Mouse (Mus musculus): ENCODE measurements at regions not wholly inside any gene's neighbourhood (a gene's known extent, or its start where the extent isn't known, plus 50 kb on each side); places are given as distances from the start of the nearest gene placed in this dataset.
A peak's percentile ranks its signal among the peaks of the same experiment; 100 is the strongest.

- no peak for DNase-seq
- intact Hi-C loops (cut with DNase I), result no loop called here
Measured at GRCm38 (mm10) chr16:75663871-75664270, 71.2 kb downstream of the Rbm11 start.

GRCm38 (mm10) chr16:75667589-75667988, 74.9 kb downstream of the Rbm11 start:
- intact Hi-C loops (cut with DNase I), result no loop called here
- no peak for DNase-seq

DNA sequence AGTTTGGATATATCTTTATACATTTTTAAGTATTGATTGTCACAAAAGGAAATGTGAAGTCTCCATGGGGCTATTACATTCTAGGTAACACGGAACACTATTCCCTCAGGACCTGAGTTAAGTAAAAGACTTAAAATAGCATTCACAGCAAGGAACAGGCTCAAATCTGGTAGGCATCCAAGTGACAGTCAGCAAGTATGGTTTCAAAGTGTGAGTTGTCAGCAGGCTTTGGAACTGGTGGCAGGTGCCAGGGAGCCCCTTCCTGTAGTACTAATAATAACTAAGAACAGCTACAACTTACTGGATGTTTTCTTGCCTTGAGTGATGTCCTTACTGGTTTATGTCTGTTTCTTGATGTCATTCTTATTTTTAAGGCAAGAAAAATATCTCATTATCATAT, 79.5 kb downstream of the Rbm11 start:
- DNase-seq, result peak; percentile 54 to 68
- intact Hi-C loops (cut with DNase I), result loop anchor here (10.0 kb wide), 1 partner anchor 703 kb away; the partner anchor contains the start of gene Nrip1

DNA sequence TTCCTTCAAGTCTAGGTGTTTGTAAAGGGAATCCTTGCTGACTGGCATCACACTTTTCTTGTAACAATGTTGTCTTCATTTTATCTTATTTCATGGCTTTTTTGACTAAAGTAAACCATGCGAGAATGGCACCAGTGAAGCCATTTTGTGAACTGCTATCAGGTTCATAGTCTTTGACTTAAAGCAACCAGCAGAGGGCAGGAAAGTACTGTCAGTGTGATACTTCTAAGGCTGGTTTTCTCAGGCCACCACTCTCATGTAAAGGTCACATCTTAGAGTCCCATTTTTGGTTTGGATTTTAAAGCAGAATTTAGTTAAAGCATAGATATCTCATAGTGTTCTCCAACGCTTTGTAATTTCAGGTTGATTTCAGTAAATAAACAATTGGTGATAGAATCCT, 83.2 kb downstream of the Rbm11 start:
- intact Hi-C loops (cut with DNase I), result loop anchor here (1.0 to 10.0 kb wide), 2 partner anchors 699 to 1223 kb away; partner anchors contain the start of gene Nrip1
- DNase-seq, result peak; percentile 37 to 59

DNA sequence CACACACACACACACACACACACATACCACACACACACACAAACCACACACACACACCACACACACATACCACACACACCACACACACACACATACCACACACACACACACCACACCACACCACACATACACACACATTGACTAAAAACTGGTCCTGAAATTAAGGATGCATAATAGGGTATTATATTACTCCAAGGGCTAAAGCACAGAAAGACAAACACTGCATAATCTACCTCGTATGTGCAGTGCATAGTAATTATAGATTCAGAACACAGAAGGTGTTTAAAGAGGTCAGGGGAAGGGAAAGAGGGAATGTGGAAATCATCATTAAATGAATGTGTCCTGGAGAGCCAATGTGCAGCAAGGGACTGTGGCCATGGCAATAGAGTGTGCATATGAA, 84.5 kb downstream of the Rbm11 start:
- intact Hi-C loops (cut with DNase I), result loop anchor here (10.0 kb wide), 1 partner anchor 698 kb away; the partner anchor contains the start of gene Nrip1
- no peak for DNase-seq

Measured in heart, postnatal 10 days (tissue).